ENCODE assay signal across 17 mouse cellular contexts in genomic region chr8:56540706-56541105, GRCm38 (mm10). TPM values are rescaled to one million over a fixed set of nuclear protein-coding genes. Genes with fewer than 3 reads are reported as not detected.
DNase-seq lines count a peak whose midpoint lies in the region; ATAC-seq and TF ChIP-seq lines count a peak whose summit lies in the region.
"Had no signal": no experiment of that assay in that cellular context is flagged by ENCODE, and none has a peak within 500 bp of the region (broad histone marks: within the 10 kb centered on the region; RNA-seq: fewer than 3 reads in every experiment).

No protein-coding gene starts in this region.

- no peaks in the 10 kb centered on the region; the same call in 1 of the 2 replicates for H3K79me2 ChIP-seq in liver, adult 2 months (ENCODE audit: control insufficient read depth, insufficient read depth, low read length)

- ATAC-seq in forebrain, embryonic 15.5 days (replicated peaks) = no peak
- ATAC-seq: forebrain, embryonic 13.5 days; forebrain, embryonic 16.5 days had no signal

- 82% methylated on average over 7 of the region's 7 CpGs for WGBS in liver, adult 2 months
- 95% methylated on average over 7 of the region's 7 CpGs for whole genome bisulfite sequencing in forebrain, embryonic 15.5 days

- intact Hi-C loops in left cerebral cortex, postnatal 14 days (cut with DNase I) = no loop called here

- DNase-seq in liver, adult 2 months (ENCODE audit: extremely low read depth, low read depth, low spot score) = peak; percentile 45
- no peak for DNase-seq in liver
- peak; percentile 56 for DNase-seq in adrenal gland, adult 8-10 months
- DNase-seq in adrenal gland, postnatal 14 days = peak; percentile 57
- DNase-seq in adrenal gland, postnatal 36 days = peak; percentile 75 to 76
- no peak for DNase-seq in cerebellum, adult 11 months
- DNase-seq in left cerebral cortex, postnatal 14 days (ENCODE audit: low spot score in 2 of 2) = no peak
- DNase-seq: cerebellum, adult 11-12 months; cerebellum, adult 2 months; cerebellum, adult 9-10 months; cerebellum, postnatal 10 days; cerebellum, postnatal 25 days had no signal

- no peak overlapping the region for H3K4me2 ChIP-seq in forebrain, embryonic 15.5 days (replicated peaks)
- H3K4me2 ChIP-seq: embryonic facial prominence, embryonic 12.5 days; forebrain, embryonic 13.5 days had no signal

- no peaks in the 10 kb centered on the region for H3K4me1 ChIP-seq in liver, adult 2 months (ENCODE audit: control insufficient read depth, insufficient read depth, low read length)
- H3K4me1 ChIP-seq in forebrain, embryonic 15.5 days = no peaks in the 10 kb centered on the region
- H3K4me1 ChIP-seq: embryonic facial prominence, embryonic 10.5 days; embryonic facial prominence, embryonic 12.5 days; forebrain, embryonic 13.5 days had no signal

- no peaks in the 10 kb centered on the region for H3K27me3 ChIP-seq in liver, adult 2 months (ENCODE audit: control insufficient read depth, insufficient read depth, low read length)
- H3K27me3 ChIP-seq in forebrain, embryonic 15.5 days = no peaks in the 10 kb centered on the region
- H3K27me3 ChIP-seq: embryonic facial prominence, embryonic 12.5 days; forebrain, embryonic 13.5 days had no signal

- peaks cover 53% of the 10 kb centered on the region for H3K36me3 ChIP-seq in liver, adult 2 months (ENCODE audit: control insufficient read depth, insufficient read depth, low read length)
- H3K36me3 ChIP-seq in forebrain, embryonic 15.5 days = peaks cover 44% of the 10 kb centered on the region

- H3K27ac ChIP-seq in liver, adult 2 months (replicated peaks; ENCODE audit: insufficient read depth, low read depth, low read length) = no peak overlapping the region
- no peak overlapping the region for H3K27ac ChIP-seq in forebrain, embryonic 15.5 days (replicated peaks)
- H3K27ac ChIP-seq: embryonic facial prominence, embryonic 10.5 days; embryonic facial prominence, embryonic 12.5 days; forebrain, embryonic 13.5 days had no signal

- no peak for TF ChIP-seq CTCF in liver, adult 2 months (IDR thresholded peaks at IDR 0.05; ENCODE audit: low read depth, low read length)

- no peak overlapping the region for H3K9ac ChIP-seq in liver, adult 2 months (ENCODE audit: low read depth, low read length)
- no peak overlapping the region for H3K9ac ChIP-seq in forebrain, embryonic 15.5 days (replicated peaks)
- H3K9ac ChIP-seq: embryonic facial prominence, embryonic 12.5 days; forebrain, embryonic 13.5 days had no signal

- no peak overlapping the region for H3K4me3 ChIP-seq in liver, adult 2 months (ENCODE audit: insufficient read depth, low read depth, low read length)
- H3K4me3 ChIP-seq in forebrain, embryonic 15.5 days = no peak overlapping the region
- H3K4me3 ChIP-seq: embryonic facial prominence, embryonic 10.5 days; embryonic facial prominence, embryonic 12.5 days; forebrain, embryonic 13.5 days had no signal

- TF ChIP-seq POLR2A in liver, adult 2 months (IDR thresholded peaks at IDR 0.05; ENCODE audit: extremely low read depth, insufficient read depth, low read length) = no peak

- no peaks in the 10 kb centered on the region for H3K9me3 ChIP-seq in forebrain, embryonic 15.5 days
- H3K9me3 ChIP-seq: embryonic facial prominence, embryonic 10.5 days; embryonic facial prominence, embryonic 12.5 days; forebrain, embryonic 13.5 days had no signal

RNA-seq across cellular contexts. Expression of gene Cep44, which starts 10.1 kb away (rescaled TPM):
- total RNA-seq in liver, adult 2 months (2014; rRNA removed) = 24.0 and 27.1 TPM in 2 replicates
- polyA plus RNA-seq in liver, adult 2 months (2012; rRNA removed) = 7.5 and 9.1 TPM in 2 replicates
- 10 to 100 TPM; 23.5 to 43.6 (median 28.4) TPM for total RNA-seq in adrenal gland, adult 8-10 months (2022)
- 22.5 and 24.8 TPM in 2 replicates for total RNA-seq in adrenal gland, postnatal 14 days (2021)
- total RNA-seq in adrenal gland, postnatal 36 days (2021) = 10 to 100 TPM; 18.0 to 18.9 TPM
- 32.6 and 35.6 TPM in 2 replicates for polyA plus RNA-seq in forebrain, embryonic 15.5 days (2015; fragmentation: Nextera tagmentation; extraction: Ambion mirVana)
- total RNA-seq in left cerebral cortex, postnatal 14 days (2021) = 10 to 100 TPM; 19.8 to 24.6 TPM

RNA-seq across cellular contexts. Expression of gene Fbxo8, which starts 10.2 kb away (rescaled TPM):
- total RNA-seq in liver, adult 2 months (2014; rRNA removed) = 45.4 and 55.1 TPM in 2 replicates
- polyA plus RNA-seq in liver, adult 2 months (2012; rRNA removed) = 42.4 and 50.3 TPM in 2 replicates
- 10 to 100 TPM; 48.2 to 63.7 (median 53.0) TPM for total RNA-seq in adrenal gland, adult 8-10 months (2022)
- 53.9 and 58.1 TPM in 2 replicates for total RNA-seq in adrenal gland, postnatal 14 days (2021)
- total RNA-seq in adrenal gland, postnatal 36 days (2021) = 10 to 100 TPM; 48.3 to 60.2 TPM
- 40.0 and 44.1 TPM in 2 replicates for polyA plus RNA-seq in forebrain, embryonic 15.5 days (2015; fragmentation: Nextera tagmentation; extraction: Ambion mirVana)
- total RNA-seq in left cerebral cortex, postnatal 14 days (2021) = 10 to 100 TPM; 32.1 to 35.9 TPM

Comparison
In these comparisons a context has a peak if more than half of its experiments do, and no peak if none do; other contexts are left out.
1. DNase-seq: peak in liver, adult 2 months (single experiment), adrenal gland, adult 8-10 months (single experiment), adrenal gland, postnatal 14 days (single experiment) and adrenal gland, postnatal 36 days (2 of 2); none in liver (single experiment), cerebellum, adult 11 months (single experiment) and left cerebral cortex, postnatal 14 days (0 of 2).